Mouse (Mus musculus) megakaryocyte, embryonic 14.5 days (primary cell): Measurements from ENCODE around the gene Hivep3.

ENCODE experiments used
- FLI1 ChIP-seq: IDR thresholded peaks from 2 replicates; pipeline ENCODE4 v1.6.1; 2012; ENCODE audit warnings: low read length, inconsistent platforms, mixed read lengths
- GATA1 ChIP-seq: IDR thresholded peaks from 3 replicates; pipeline ENCODE4 v1.6.1; 2012; ENCODE audit warnings: mixed read lengths, low read length, inconsistent platforms, borderline replicate concordance

DNA sequence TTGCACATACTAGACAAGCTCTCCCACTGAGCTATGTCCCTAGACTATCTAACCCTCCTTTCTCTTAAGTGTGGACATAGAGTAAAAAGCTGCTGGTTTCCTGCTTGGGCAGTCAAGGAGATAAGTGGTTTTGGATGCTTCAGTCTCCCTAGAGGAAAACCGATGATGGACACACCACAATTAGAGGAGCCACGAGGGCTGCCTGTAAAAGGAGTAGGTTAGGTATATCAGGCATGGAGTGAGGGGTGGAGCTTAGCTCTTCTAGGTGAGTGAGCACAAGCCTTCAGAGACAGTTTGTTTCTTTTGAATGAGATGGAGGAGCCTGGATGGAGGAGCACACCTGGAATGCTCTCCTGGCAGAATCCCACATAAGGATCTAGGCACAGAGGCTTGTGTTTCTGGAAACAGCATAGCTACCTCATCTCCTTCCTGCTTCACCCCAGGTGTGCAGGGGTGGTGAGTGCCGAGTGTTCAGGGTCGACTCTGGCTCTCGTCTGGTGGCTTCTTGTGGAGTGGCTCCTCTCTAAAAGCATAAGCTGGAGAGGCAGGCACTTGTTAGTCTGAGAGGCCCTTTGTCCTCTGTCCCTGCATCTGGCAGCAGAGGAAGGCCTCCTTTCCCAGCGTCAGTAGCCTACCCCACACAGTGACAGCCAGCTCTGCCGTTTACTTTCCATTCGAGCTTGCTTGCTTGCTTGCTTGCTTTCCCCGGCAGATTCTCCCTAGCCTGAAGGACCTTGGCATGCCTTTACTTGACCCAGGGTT lies 5.9 kb downstream of the Hivep3 start:
- no peak for TF ChIP-seq GATA1
- TF ChIP-seq FLI1: no peak
